Mouse (Mus musculus) brown adipose tissue, adult 24 weeks (tissue): ENCODE data around the gene Snn. TPM values are rescaled to one million over a fixed set of nuclear protein-coding genes. Genes with fewer than 3 reads are reported as not detected.

Source experiments
- H3K27ac ChIP-seq: fragments of 200-500 bp; replicated peaks from 2 replicates; pipeline ENCODE4 v1.5.1; 2012; ENCODE audit warnings: low read depth, mild to moderate bottlenecking, low read length
- H3K4me1 ChIP-seq: fragments of 200-500 bp; 2 replicates; pipeline ENCODE4 v1.6.1; 2012; ENCODE audit warnings: low read length, mixed read lengths; ENCODE audit not compliant: control insufficient read depth, insufficient read depth, insufficient read length
- H3K4me3 ChIP-seq: fragments of 200-500 bp; 2 replicates; pipeline ENCODE4 v1.5.1; 2012; ENCODE audit warnings: low read depth, mild to moderate bottlenecking, low read length, moderate library complexity; ENCODE audit not compliant: insufficient read depth
- polyA plus RNA-seq: library from polyadenylated mRNA; stranded (reverse); fragments of >200 nt; gene quantifications from 2 replicates; pipeline ENCODE4 v1.2.4, GENCODE M21; 2012; ENCODE audit not compliant: missing spikeins, insufficient read depth, insufficient read length

Gene Snn
- polyA plus RNA-seq, 1 experiment: 6.4 TPM

DNA sequence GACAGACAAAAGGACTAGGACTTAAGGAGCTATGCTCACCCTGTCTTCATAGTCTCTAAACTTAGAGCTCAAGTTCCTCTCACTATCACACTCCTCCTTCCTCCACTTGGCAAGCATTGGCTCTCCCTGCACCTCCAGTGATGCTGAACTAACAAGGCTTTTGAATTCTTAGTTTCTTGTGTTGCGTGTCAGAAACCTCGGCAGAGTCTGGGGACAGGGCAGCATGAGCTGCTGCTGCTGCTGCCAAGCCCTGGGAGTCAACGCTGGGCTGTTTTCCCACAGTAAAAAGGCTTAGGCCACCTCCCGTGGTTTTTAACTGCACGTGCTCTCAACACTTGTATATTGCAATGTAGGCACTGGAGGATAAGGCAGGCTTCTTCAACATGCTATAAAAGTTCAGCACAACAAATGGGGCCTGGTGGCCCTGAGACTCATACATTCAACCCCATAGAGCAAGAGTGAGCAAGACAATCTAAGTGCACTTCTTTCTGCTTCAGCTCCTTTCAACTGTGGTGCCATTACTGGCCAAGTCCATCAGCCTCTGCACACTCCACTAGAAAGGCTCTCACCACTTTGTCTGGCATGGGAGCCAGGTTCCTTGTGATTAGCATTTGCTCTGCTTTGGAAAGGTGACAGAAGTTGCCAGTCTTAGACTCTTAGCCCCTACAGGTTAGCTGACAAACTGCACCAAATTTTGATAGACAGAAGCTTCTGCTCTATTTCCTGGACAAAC, 26.3 kb downstream of the Snn start:
- H3K4me1 ChIP-seq: peaks cover 15% of the 10 kb centered on the region
- H3K27ac ChIP-seq: no peak overlapping the region
- H3K4me3 ChIP-seq: no peak overlapping the region

- peaks cover 18% of the 10 kb centered on the region for H3K4me1 ChIP-seq
- no peak overlapping the region for H3K4me3 ChIP-seq
- peak overlapping the region; percentile 76; the same call in 1 of the 2 replicates for H3K27ac ChIP-seq
Observed at GRCm38 (mm10) chr16:11090836-11091570, 30.3 kb downstream of the Snn start.

DNA sequence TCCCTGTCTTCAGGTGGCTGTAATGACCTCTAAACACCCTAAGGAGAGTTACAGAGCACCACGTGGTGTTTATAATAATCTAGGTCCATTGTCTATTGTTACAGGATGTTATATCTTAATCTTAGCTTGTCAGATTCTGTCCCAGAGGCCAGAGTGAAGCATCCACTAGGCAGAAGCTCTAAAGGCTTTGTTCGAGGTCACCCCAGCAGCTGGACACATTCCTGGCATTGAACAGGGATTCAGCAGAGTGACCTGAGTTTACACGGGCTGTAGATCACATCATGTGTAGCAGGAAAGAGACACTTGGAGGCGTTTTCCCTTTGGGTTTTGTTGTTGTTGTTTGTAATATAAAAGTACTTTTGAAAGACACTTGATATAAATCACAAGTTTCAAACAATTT, 31.3 kb downstream of the Snn start:
- Histone ChIP-seq H3K4me3 (no peak overlapping the region), H3K4me1 (peaks cover 18% of the 10 kb centered on the region), H3K27ac (peak overlapping the region; percentile 76)

DNA sequence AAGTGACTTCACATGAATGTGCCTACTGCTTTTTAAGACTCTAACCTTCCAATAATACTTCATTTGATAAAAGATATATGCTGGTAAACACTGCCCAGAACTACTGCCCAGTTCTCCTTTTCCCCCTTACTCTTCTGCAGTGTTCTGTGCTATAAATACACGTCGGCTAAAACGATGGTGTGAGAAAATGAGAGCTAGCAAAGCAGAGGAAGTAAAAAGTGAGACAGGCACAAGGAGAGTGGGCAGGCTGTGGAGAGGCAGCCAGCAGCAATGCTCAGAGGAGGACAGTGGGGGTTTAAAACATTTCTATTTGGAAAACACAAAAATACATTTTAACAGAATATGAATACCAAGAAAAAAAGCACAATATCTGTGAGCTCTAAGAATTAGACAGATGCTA, 31.8 kb downstream of the Snn start:
- H3K4me3 ChIP-seq: no peak overlapping the region
- peaks cover 18% of the 10 kb centered on the region for H3K4me1 ChIP-seq
- peak overlapping the region; percentile 19 for H3K27ac ChIP-seq

DNA sequence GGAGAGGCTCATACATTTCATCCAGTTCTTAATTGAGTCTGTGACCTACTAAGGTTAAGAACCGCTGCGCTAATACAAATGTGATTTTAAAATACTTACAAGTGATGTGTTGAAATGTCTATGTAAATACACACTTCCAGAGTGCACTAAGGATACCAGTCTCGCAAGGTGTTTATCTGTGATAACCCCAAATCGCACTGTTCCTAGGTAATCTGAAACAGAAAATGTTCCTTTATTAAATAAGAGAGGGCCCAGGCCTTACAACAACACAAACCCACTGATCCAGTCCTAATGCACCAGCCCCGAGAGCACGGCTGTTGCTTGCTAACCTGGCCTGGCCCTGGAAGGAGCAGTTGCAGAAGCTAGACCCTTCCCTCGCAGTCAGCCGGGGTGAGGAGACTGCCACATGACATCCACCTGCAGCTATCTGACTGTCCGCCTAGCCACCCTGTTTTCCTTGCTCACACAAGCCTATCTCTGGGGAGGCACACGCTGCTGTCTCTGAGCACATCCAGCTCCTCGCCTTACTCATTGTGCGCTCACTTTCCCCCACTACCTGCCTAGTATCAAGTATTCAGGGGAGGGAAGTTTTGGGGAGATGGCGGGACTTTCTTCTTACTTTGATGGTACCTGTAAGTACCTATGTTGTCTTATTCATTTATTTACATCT, 33.1 kb downstream of the Snn start:
- peaks cover 18% of the 10 kb centered on the region for H3K4me1 ChIP-seq
- H3K27ac ChIP-seq: no peak overlapping the region
- H3K4me3 ChIP-seq: no peak overlapping the region

GRCm38 (mm10) chr16:11097301-11097700, 36.6 kb downstream of the Snn start:
- Histone ChIP-seq H3K4me1 (peaks cover 3% of the 10 kb centered on the region; the same call in 1 of the 2 replicates), H3K4me3 (no peak overlapping the region), H3K27ac (no peak overlapping the region)

GRCm38 (mm10) chr16:11104905-11105304, 44.2 kb downstream of the Snn start:
- no peak overlapping the region for H3K27ac ChIP-seq
- H3K4me3 ChIP-seq: no peak overlapping the region
- no peaks in the 10 kb centered on the region for H3K4me1 ChIP-seq

DNA sequence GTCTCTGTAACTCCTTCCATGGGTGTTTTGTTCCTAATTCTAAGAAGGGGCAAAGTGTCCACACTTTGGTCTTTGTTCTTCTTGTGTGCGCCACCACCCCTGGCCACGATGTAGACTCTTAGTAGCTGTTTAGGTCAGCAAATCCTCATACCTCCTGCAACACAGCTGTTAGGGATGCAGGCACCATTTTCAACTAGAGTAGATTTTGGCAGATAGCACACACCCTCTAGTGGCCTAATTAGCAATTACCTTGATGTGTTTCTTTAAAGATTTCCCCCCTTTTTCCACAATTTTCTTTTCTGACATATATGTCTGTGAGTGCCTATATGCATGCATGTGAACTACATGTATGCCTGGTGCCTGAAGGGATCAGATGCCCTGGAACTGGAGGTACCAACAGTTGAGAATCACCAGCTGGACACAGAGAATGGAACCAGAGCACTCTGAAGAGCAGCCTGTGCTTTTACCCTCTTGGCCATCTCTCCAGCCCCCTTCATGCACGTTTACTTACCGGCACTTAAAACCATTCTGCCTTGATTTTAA, 48.5 kb downstream of the Snn start:
- no peaks in the 10 kb centered on the region for H3K4me1 ChIP-seq
- H3K4me3 ChIP-seq: no peak overlapping the region
- no peak overlapping the region for H3K27ac ChIP-seq

DNA sequence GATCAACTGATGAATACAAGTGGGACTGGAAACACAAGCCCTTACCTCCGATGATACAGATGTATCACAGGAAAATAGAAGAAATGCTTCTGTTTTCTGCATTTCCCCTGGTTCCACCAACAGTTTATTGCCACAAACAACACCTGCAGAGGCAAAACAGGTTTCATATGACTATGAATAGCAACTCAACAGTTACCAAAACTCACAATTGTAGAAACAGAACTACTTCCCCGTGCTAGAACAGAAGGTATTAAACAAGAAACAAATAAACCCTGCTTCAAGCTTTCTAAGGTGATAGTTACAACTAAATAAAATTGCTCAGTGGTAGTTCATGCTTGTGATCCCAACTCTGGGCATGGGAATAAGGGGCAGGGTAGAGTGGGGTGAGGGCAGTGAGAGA, 61.9 kb downstream of the Snn start:
- H3K4me1 ChIP-seq: no peaks in the 10 kb centered on the region

DNA sequence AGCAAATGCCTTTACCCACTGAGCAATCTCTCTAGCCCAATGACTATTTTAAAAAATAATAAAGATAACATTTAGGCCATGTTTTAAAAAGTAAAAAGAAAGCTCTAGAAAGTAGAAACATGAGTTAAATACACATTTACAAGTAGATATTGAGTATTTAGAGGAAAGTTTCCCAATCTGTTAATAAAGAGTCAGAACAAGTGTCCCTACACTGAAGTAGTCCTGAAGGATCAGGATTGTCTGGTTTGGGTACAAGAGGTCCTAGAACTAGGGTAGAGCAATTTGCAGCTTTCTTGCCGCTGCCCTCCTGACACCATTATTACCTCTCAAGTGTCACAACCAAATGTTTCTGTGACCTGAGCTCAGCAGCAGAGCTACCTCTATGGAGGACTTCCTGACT, 63.4 kb downstream of the Snn start:
- H3K27ac ChIP-seq: no peak overlapping the region
- no peaks in the 10 kb centered on the region for H3K4me1 ChIP-seq
- no peak overlapping the region for H3K4me3 ChIP-seq

More for the DNA sequence above, 61.9 kb downstream of the Snn start:
- no peak overlapping the region for H3K4me3 ChIP-seq
- H3K27ac ChIP-seq: no peak overlapping the region

Other genes starting within 250 kb of the Snn start
- not detected in 2 replicates for gene Gm11172, start 248.0 kb upstream of the Snn start, polyA plus RNA-seq
- not detected in 2 replicates for gene Rmi2, start 225.9 kb upstream of the Snn start, polyA plus RNA-seq
- gene Litaf, start 5.2 kb downstream of the Snn start, polyA plus RNA-seq: 15.6 and 17.6 TPM in 2 replicates
- 12.3 and 12.6 TPM in 2 replicates for gene Txndc11, start 73.7 kb downstream of the Snn start, polyA plus RNA-seq
- gene Zc3h7a, start 115.4 kb downstream of the Snn start, polyA plus RNA-seq: 21.5 and 24.2 TPM in 2 replicates
- 49.0 and 53.6 TPM in 2 replicates for gene Rsl1d1, start 142.4 kb downstream of the Snn start, polyA plus RNA-seq
- 97.8 and 117 TPM in 2 replicates for gene Gspt1, start 193.4 kb downstream of the Snn start, polyA plus RNA-seq